Mouse (Mus musculus) erythroblast, embryonic 14.5 days (primary cell): Measurements from ENCODE around the gene Hip1.

Experiments used
- GATA1 ChIP-seq: IDR thresholded peaks from 2 replicates; pipeline ENCODE4 v1.6.1; 2012; ENCODE audit warnings: low read length, inconsistent platforms, mixed read lengths
- TAL1 ChIP-seq: IDR thresholded peaks from 3 replicates; pipeline ENCODE4 v1.6.1; 2012; ENCODE audit warnings: low read length, inconsistent platforms, mixed read lengths

DNA sequence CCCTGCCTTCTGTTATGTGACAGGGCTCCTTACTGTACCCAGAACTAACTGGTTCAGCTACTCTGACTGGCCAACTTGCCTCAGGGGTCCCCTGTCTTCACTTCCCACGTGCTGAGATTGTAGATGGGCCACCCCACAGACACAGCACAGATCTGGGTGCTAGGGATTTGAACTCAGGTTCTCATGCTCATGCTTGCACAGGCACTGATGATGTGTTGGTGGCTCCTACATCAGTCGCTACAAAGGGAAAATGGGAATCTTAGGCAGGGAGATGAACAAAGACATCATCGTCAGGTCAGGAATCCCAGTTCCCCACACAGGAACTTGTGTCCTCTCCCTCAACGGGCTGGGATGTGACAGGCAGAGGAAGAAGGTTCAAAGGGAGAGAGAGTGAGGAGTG lies 31.1 kb upstream of the Hip1 start:
- no peak for TF ChIP-seq GATA1
- no peak for TF ChIP-seq TAL1
